In the genomic region with DNA sequence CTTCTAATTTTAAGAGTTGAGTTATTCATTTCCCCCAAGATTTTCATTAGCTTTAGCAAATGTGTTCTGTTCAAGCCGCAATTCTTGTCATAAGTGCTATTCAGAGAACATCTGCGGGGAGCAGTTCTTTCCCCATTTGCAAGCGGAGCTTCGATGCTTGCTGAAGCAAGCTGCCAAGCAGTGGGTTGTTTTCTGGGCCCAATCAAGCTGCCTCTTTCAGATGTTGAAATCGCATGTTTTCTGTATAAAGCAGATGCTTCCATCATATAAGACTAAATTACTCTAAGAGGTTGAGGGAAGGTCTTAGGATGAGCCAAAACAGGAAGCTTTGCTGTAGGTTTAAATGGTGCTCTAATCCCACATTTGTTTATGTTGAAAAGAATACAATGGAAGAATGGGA, we compare ENCODE assay signal across 20 mouse cellular contexts.
DNase-seq lines count a peak whose midpoint lies in the region; ATAC-seq lines count a peak whose summit lies in the region.
"Had no signal": no experiment of that assay in that cellular context is flagged by ENCODE, and none has a peak within 500 bp of the region (broad histone marks: within the 10 kb centered on the region; RNA-seq: fewer than 3 reads in every experiment).

No protein-coding gene starts in this region.

- H3K36me3 ChIP-seq in forebrain, embryonic 16.5 days (ENCODE audit: control insufficient read depth, insufficient read depth), result no peaks in the 10 kb centered on the region
- no peaks in the 10 kb centered on the region for H3K36me3 ChIP-seq in forebrain, embryonic 15.5 days
- H3K36me3 ChIP-seq: heart, embryonic 15.5 days; hindbrain, embryonic 10.5 days; stomach, embryonic 15.5 days had no signal

- peak; percentile 67 for ATAC-seq in forebrain, embryonic 16.5 days
- no peak for ATAC-seq in forebrain, embryonic 15.5 days (replicated peaks)
- no peak for ATAC-seq in CD4-positive, CD25-positive, alpha-beta regulatory T cell, adult 4 months
- ATAC-seq: activated CD4-positive, CD25-positive, alpha-beta regulatory T cell, adult 4 months; inflammation-experienced regulatory T-cells, adult 6 months had no signal

- intact Hi-C loops in gastrocnemius, postnatal 14 days (cut with DNase I; ENCODE audit: low total_unique reads), result no loop called here

- peak; percentile 5 to 13 for DNase-seq in frontal cortex, postnatal 14 days (ENCODE audit: low spot score in 2 of 2)
- peak; percentile 13 to 70 for DNase-seq in layer of hippocampus, postnatal 14 days (ENCODE audit: low spot score in 2 of 2)
- peak; percentile 8 for DNase-seq in right cerebral cortex, postnatal 14 days
- no peak for DNase-seq in gastrocnemius, postnatal 14 days
- no peak for DNase-seq in cerebellum, postnatal 25 days
- DNase-seq: adrenal gland, postnatal 36 days; heart, adult 18-20 months; liver; lung, adult 18-20 months; midbrain, embryonic 14.5 days; thymus, postnatal 36 days had no signal

- no peaks in the 10 kb centered on the region for H3K27me3 ChIP-seq in forebrain, embryonic 16.5 days (replicated peaks; ENCODE audit: control insufficient read depth, insufficient read depth, low read length)
- H3K27me3 ChIP-seq in forebrain, embryonic 15.5 days, result no peaks in the 10 kb centered on the region
- H3K27me3 ChIP-seq: heart, embryonic 15.5 days; stomach, embryonic 15.5 days had no signal

- H3K27ac ChIP-seq in forebrain, embryonic 16.5 days (ENCODE audit: low read length), result no peak overlapping the region
- no peak overlapping the region; the same call in 1 of the 2 replicates for H3K27ac ChIP-seq in forebrain, embryonic 15.5 days (replicated peaks)
- H3K27ac ChIP-seq: heart, embryonic 15.5 days; hindbrain, embryonic 10.5 days; macrophage; stomach, embryonic 15.5 days had no signal

- H3K4me1 ChIP-seq in forebrain, embryonic 16.5 days (replicated peaks; ENCODE audit: control insufficient read depth, insufficient read depth, low read length), result no peaks in the 10 kb centered on the region
- no peaks in the 10 kb centered on the region for H3K4me1 ChIP-seq in forebrain, embryonic 15.5 days
- H3K4me1 ChIP-seq: heart, embryonic 15.5 days; hindbrain, embryonic 10.5 days; stomach, embryonic 15.5 days had no signal

- no peak overlapping the region for H3K4me2 ChIP-seq in forebrain, embryonic 16.5 days (ENCODE audit: low read length)
- H3K4me2 ChIP-seq in forebrain, embryonic 15.5 days (replicated peaks), result no peak overlapping the region
- H3K4me2 ChIP-seq: heart, embryonic 15.5 days; stomach, embryonic 15.5 days had no signal

- H3K9me3 ChIP-seq in forebrain, embryonic 16.5 days (ENCODE audit: control insufficient read depth, low read length), result no peaks in the 10 kb centered on the region
- no peaks in the 10 kb centered on the region for H3K9me3 ChIP-seq in forebrain, embryonic 15.5 days
- H3K9me3 ChIP-seq: heart, embryonic 15.5 days; hindbrain, embryonic 10.5 days; stomach, embryonic 15.5 days had no signal

- H3K4me3 ChIP-seq in forebrain, embryonic 16.5 days (replicated peaks; ENCODE audit: low read length), result no peak overlapping the region
- H3K4me3 ChIP-seq in forebrain, embryonic 15.5 days, result no peak overlapping the region
- H3K4me3 ChIP-seq: heart, embryonic 15.5 days; hindbrain, embryonic 10.5 days; stomach, embryonic 15.5 days had no signal

- H3K9ac ChIP-seq in forebrain, embryonic 16.5 days (replicated peaks; ENCODE audit: low read depth, low read length), result no peak overlapping the region
- H3K9ac ChIP-seq in forebrain, embryonic 15.5 days (replicated peaks), result no peak overlapping the region
- H3K9ac ChIP-seq: heart, embryonic 15.5 days; stomach, embryonic 15.5 days had no signal

- 72% methylated on average over 5 of the region's 5 CpGs for whole genome bisulfite sequencing in forebrain, embryonic 16.5 days
- 77% methylated on average over 5 of the region's 5 CpGs for WGBS in forebrain, embryonic 15.5 days

Comparison
In these comparisons a context has a peak if more than half of its experiments do, and no peak if none do; other contexts are left out.
1. DNase-seq: peak in frontal cortex, postnatal 14 days (2 of 2), layer of hippocampus, postnatal 14 days (2 of 2) and right cerebral cortex, postnatal 14 days (single experiment); none in gastrocnemius, postnatal 14 days (single experiment) and cerebellum, postnatal 25 days (0 of 2).